Mouse (Mus musculus) adrenal gland, adult 2 months (tissue): ENCODE measurements at regions not wholly inside any gene's neighbourhood (a gene's known extent, or its start where the extent isn't known, plus 50 kb on each side); places are given as distances from the start of the nearest gene placed in this dataset.
"Not testable (repeated sequence)": the region's sequence is repeated elsewhere in the genome, so short reads cannot be mapped to it uniquely, and the experiment has no call there.

Source experiments
- DNase-seq: peaks from one replicate; pipeline ENCODE4 v3.0.0; 2021

DNA sequence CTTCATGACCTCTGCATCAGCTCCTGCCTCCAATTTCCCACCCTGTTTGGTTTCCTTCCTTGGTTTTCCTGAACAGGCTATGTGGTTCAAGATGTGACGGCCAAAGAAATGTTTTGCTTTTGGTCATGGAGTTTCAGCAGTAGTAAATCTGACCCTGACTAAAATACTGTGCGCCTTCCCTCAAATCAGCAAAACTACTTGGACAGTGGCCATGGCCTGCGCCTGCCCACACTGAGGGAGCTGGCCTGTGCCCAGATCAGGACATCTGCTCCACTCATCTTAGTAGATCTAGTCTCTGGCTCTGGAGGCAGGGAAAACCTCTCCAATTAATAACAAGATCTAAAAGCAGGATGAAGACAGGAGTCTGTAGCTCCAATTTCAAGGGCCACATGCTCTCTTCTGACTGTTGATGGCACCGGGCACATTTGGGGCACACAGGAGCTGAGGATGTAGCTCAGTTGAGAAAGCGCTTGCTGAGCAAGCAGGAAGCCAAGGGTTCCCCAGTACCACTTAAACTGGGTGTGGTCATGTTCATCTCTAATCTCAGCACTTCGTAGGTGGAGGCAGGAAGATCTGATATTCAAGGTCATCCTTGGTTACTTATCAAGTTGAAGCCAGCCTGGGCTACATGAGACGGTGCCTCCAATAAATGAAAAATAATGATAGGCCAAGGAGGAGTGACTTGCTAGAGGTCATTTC is 96.6 kb upstream of the Mrps10 start:
- peak; percentile 91 for DNase-seq

DNA sequence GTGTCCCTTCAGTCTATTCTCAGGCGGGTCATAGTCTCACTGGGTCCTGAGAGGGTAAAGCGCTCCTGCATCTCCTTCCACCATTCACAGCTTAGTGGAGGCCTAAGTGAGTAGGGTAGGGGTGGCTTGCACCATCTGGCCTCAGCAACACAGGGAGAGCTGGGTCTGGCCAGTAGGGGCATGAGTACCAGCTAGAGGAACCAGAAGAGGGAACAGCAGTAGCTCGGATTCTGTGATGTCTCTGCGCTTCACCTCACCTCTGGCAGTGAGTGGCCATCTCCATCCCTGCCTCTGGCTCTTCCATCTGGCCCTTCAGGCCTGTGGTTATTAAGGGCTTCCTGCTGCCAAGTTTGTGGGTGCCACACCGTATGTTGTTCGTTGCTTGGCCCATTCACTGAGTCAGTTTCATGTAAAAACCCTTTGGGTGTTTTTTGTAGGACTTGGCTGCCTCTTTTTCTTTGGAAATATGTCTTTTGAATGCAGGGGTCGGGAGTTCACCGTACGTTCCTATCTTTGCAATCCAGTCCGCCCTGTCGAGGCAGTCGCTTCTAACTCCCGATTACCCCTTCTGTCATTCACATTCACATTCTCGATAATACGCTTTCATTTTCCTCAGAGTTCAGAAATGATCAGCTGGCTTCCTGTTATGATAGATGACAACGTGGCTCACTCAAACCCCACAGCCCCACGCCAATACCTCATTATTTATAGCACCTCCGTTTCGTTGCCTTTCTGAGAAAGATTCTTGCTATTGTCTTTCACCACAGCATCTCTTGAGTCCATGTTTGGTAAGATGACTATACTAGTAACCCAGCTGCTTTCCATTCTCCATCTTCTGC is 99.4 kb upstream of the Mrps10 start:
- no peak for DNase-seq

DNA sequence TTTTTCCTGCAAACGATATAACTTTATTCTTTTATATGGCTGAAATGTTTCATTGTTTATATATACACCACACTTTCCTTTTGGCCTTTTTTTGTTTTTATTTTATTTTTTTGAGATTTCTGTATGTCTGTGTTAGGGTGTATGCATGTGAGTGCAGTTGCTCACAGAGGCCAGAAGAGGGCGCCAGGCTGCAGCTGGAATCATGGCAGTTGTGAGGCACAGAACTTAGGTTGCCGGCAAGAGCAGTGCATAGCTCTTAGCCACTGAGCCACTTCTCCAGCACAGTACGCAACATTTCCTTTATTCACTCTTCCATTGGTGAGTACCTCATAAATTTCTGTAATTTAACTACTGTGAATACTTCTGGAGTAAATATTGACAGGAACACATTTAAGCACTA is 100.8 kb upstream of the Mrps10 start:
- DNase-seq = no peak

DNA sequence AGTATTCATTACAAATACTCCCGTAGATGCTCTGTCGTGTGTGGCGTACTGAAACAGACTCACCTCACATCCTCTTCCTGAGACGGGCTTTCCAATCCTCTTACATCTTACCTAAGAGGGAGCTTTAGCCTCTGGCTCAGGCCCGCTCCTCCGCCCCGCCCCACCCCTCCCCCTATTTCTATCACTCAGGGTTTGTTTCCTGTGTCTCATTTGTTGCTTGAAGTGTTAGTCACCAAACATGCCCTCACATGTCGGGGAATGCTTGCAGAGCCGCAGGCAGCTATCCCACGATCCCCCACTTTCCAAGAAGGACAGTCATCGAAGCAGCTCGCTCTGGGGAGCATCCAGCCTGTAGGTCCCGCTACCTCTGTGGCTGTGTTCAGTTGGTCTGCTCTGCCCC is 101.6 kb upstream of the Mrps10 start:
- DNase-seq = no peak

- no peak for DNase-seq
These were observed 102.4 kb upstream of the Mrps10 start for GRCm38 (mm10) chr17:47266335-47266734.

DNA sequence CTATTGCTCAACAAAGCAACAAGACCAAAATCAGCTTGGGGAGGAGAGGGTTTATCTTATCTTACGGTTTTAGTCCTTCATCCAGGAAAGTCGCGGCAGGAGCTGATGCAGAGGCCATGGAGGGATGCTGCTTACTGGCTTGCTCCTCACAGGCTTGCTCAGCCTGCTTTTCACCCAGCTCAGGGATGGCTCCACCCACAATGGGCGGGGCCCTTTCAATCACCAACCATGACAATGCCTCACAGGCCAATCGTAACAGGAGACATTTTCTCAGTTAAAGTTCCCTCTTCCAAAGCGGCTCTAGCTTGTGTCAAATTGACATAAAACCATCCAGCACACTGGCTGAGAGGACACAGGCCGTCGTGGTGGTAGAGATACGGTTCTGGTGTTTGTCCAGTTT is 105.7 kb upstream of the Mrps10 start:
- DNase-seq = no peak

DNA sequence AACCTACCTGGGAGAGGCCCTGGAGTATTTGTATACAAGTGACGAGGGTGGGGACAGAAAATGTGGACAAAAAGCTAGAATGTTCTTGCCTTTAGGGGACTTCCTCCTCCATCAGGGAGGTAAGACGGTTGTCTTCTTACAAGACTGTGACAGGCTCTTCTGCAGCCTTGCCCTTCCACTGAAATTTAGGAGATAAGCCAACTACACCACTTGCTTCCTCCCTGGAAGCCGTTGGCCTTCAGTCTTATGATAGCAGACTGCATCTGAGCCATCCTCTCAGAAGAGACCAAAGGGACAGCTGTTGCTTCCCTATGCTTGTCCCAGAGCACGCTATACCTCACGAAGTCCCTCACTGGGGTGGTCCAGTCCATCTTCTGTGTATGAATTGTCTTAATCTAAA is 106.5 kb upstream of the Mrps10 start:
- no peak for DNase-seq

DNA sequence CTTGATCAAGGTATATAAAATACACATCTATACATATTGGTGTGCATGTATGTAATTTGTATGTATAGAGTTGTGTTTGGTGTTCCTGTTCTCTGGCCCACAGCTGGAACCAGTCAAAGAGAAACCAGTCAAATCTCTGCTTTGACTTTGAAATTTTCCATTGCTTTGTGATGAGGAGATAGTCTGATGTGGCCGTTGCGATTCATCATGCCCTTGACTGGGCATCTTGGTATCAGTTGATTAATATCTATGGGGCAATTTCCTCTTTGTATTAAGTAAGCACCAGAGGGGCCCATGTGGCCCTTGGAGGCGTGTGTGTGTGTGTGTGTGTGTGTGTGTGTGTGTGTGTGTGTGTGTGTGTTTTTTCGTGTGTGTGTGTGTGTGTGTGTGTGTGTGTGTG is 107.7 kb upstream of the Mrps10 start:
- DNase-seq = peak; percentile 51

DNA sequence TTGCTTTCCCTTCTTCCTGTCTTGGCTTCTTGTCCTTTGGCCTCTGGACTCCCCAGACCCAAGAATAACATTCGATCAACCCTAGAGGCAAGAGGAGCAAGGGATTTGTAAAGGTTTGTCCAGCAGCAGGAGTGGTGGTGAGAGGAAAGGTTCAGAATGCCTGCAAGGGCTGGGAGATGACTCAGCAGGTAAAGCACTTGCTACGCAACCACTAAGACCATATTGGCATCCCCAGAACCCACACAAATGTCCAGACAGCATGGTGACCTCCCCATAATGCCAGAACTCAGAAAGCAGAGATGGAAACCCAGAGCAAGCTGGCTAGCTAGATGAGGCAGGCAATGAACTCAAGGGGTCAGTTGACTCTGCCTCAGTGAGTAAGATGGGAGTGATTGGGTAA is 110.4 kb upstream of the Mrps10 start:
- DNase-seq = no peak

DNA sequence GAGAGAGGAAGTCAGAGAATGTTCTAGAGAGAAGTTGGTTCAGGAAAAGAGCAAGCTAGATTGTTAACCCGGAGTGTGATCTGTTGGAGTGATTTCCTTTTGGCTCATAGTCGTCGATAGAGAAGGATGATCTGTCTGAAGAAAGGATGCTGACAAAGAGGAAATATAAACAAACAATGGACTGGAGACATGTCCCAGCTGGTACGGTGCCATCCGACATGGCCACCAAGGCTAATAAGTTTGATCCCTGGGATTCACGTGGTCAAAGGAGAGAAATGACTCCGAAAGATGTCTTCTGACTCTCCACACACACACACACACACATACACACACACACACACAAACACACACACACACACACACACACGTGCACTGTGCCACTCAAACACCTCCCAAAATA is 113.5 kb upstream of the Mrps10 start:
- DNase-seq = no peak

DNA sequence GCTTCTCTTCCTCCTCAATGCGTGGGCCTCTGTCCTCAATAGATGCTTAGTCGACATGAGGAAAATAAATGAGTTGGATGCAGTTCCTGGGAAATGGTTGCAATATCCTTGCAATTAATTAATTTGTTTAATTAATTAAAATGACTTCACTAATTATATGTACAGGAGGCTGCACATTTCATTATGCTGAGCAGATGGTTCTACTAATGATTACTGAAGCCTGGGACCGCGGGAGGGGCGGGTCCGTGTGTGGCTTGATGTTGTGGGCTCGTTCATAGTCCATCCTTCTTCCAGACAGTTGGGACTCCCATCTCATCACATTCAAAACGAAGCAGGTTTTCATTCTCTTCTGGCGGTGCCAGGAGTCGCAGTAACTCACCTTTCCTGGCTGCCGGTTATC is 114.7 kb upstream of the Mrps10 start:
- no peak for DNase-seq

DNA sequence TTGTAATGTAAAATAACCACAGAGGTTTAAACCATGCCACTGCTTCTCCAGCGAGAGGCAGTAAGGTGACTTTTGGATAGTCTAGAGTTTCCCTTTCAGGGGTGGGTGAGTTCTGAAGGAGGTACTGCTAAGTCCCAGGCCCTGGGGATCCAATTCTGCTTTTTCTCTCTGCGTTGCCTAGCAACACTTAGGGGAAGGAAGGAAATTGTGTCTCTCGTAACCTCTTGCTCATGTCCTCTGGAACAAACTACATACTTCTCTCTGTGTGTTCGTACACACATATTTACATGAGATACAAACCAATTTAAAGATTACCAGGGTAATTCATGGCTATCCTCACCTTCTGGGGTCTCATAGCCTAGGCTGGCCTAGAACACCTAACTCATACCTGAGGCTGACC is 118.7 kb upstream of the Mrps10 start:
- DNase-seq = no peak

DNA sequence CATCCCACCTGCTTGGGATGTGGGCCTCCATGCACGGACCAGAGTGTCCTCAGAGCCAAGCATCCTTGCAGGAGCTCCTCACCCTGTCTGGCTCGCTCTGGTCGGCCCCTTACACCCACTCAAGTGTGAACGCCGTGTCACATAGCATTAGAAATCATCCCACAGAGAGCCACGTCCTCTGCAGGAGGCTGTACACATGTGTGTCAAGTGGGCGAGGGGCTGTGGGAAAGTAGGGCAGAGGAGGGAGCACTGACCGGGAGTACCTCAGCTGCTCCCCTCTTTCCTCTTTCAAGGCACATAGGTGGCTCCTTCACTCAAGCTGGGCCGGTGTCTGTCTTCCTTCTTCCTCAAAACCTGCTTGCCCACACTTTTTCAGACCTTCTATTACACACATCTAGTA is 119.5 kb upstream of the Mrps10 start:
- no peak for DNase-seq

GRCm38 (mm10) chr17:47248053-47248452 is 120.6 kb upstream of the Mrps10 start:
- no peak for DNase-seq

GRCm38 (mm10) chr17:47247516-47247915 is 121.2 kb upstream of the Mrps10 start:
- no peak for DNase-seq

DNA sequence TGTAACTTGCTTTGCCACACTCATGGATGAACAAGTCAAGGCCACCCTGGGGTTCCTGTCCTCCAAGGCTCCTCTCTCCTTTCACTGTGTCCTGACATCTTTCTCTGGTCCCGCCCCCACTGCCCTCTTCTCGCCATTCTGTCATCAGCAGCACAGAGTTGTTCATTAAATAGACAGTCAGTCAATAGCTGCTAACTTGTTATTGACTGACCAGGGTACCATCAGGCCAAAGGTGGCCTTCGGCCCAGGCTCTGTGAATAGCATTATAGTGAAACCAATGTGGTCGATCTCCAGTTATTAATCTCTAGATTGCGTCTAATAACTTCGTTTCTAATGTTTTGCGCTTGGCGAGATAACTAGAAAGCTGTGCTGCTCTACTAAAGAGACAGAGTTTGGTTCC is 122.1 kb upstream of the Mrps10 start:
- peak; percentile 29 for DNase-seq

- DNase-seq = no peak
These were observed 123.1 kb upstream of the Mrps10 start for GRCm38 (mm10) chr17:47245635-47246034.

- no peak for DNase-seq
These were observed 129.6 kb upstream of the Mrps10 start for GRCm38 (mm10) chr17:47239086-47239485.

DNA sequence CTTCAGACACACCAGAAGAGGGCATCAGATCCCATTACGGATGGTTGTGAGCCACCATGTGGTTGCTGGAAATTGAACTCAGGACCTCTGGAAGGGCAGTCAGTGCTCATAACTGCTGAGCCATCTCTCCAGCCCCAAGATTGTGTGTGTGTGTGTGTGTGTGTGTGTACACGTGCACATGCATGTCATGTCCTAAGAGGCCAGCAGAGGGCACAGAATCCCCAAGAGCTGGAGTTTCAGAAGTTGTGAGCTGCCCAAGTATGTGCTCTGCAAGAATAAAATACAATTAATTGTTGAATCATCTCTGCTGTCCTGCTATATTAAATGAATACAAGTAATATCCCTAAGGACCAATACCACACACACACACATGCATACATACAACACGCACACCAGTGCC is 130.8 kb upstream of the Mrps10 start:
- not testable (repeated sequence) for DNase-seq

DNA sequence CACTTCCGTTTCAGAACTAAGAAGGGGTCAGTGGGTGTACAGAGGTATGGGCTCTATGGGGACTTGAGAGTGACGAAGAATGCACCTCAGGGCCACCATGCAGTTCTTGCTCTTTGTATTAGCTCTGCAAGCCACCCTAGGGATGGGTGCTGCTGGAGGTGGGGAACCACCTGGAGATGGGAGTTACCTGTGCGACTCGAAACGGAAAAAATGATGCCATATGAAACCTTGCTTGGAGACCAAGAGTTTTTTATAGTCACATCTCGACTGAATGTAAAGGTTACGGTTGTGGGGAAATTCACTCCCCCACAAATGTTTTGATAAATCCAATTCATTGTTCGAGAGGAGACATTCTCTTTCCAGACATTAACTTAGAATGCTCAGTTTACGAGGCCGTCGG is 134.3 kb upstream of the Mrps10 start:
- DNase-seq = no peak

DNA sequence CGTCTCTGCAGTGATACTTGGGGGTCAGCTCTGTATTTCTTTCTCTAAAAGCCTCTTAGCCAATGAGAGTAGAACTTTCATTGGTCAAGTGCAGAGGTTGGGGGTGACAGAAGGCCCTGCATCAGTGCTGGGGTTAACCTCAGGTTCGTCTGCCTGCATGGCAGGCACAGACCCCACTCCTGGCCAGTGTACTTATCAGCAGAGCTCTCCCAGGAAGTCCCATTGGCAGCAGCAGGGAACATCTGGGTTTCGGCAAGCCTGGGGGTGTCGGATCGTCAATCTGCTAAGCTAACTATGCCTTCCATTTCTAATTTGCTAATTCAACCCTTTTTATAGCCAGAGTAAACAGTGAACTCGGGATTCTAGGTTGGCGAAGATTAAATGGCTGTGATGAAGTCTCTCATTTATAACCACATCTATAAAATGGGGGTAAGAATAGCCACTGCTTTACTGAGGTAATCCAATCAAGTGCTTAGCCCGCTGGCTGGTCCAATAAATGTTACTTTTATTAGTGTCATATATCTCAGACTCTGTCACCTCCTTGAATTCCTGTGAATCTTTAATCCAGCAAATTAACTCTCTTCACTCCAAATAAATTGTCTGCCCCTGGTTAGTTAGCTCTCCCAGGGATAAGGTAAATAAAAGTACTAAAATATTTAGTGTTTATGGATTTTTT is 135.5 kb upstream of the Mrps10 start:
- DNase-seq = no peak

DNA sequence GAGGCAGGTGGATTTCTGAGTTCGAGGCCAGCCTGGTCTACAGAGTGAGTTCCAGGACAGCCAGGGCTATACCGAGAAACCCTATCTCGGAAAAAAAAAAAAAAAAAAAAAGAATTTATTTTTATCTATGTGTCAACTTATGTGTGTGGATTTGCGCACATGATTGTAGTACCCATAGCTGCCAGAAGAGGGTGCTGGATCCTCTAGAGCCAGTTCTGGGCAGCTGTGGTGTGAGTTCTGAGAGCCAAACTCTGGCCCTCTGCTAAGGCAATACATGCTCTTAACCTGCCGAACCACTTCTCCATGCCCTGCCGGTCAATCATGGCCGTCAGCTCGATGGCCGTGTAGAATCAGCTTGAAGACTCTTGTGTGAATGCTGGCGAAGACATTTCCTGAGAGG is 138.0 kb upstream of the Mrps10 start:
- no peak for DNase-seq

DNA sequence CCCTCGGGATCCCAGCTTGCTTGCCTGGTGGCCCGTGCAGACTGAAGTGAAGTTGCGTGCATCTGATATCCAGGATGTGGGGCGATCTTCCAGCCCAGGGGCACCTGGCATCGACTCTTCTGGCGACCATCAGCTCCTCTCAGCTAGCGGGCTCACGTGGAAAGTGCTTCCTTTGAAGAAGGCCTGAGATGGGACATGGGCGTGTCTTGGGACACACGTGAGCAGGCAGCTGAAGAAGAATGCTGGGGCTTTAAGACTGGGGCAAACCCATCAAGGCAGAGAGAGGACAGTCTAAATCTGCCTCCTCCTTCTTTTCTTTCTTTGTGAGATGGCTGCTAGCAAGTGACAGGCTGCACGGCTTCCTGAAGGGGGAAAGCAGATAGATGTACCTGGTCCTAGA is 142.3 kb upstream of the Mrps10 start:
- no peak for DNase-seq
